Mouse (Mus musculus): ENCODE data around the gene Mpp1.

DNA sequence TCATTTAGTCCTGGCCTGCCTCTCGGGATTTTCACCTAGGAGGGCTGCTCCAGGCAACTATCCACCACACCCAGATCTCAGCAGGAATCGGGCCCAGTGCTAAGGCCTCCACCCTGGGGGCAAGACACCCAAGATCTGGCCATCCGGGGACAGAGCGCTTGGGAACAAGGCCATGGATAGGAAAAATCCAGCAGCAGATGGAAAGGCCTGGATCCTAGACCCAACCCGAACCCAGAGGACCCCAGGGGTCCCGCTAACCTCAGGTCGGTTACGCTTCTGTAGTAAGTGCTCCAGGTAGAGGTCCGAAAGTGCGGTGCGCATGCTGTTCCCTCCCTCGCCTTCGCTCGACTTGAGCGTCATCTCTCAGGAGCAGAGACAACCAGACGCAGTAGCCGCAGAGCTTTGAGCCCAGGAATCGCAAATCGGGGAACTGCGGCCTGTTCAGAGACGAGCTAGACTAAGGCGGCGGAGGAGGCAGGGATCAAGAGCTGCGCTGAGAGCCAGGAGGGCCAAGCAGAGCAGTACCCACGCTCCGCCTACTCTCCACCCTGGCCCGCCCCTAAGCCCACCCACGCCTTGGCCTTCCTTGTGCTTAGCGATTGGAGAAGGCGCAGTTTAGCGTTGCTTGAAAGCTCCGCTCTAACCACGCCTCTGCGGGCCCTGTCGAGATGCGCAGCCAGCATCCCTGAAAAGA lies at the start of gene Mpp1:
- TF ChIP-seq CTCF (IDR thresholded peaks at IDR 0.05; ENCODE audit: low read depth) (no peak), EP300 (IDR thresholded peaks at IDR 0.05; ENCODE audit: low read depth) (no peak)

Data from liver, embryonic 14.5 days (tissue).